Mouse (Mus musculus): ENCODE results near the gene Fgf8.

- TF ChIP-seq CTCF (IDR thresholded peaks at IDR 0.05; ENCODE audit: low read depth) (no peak), EP300 (optimal IDR thresholded peaks at IDR 0.05) (no peak)
These were observed at the start of gene Fgf8 for GRCm38 (mm10) chr19:45742218-45742983.

All from stomach, postnatal 0 days (tissue).